Mouse (Mus musculus) left cerebral cortex, postnatal 10 days (tissue): ENCODE measurements around the gene Ube2s. TPM values are rescaled to one million over a fixed set of nuclear protein-coding genes. Genes with fewer than 3 reads are reported as not detected.
"Not testable (repeated sequence)": the region's sequence is repeated elsewhere in the genome, so short reads cannot be mapped to it uniquely, and the experiment has no call there.

ENCODE experiments used
- DNase-seq, 2 experiments: peaks; one replicate each; pipeline ENCODE4 v3.0.0; 2021 to 2022; ENCODE audit warnings: low spot score in 2 of 2, mixed read lengths in 1 of 2; ENCODE audit errors: extremely low spot score in 1 of 2
- intact Hi-C: fragments of 180-260 bp; cut with DNase I; formaldehyde crosslinking; loops from one replicate; pipeline ENCODE4 v1.15.1; 2025
- total RNA-seq, 2 experiments: library from RNA; stranded (reverse); gene quantifications; 2 replicates each; pipeline ENCODE4 v1.2.3; 2021

The Ube2s gene
- total RNA-seq, 2 experiments from 2014 or later = 145 to 159 TPM

GRCm38 (mm10) chr7:4830476-4830875 is 18.1 kb upstream of the Ube2s start:
- DNase-seq = no peak
- intact Hi-C loops = no loop called here

GRCm38 (mm10) chr7:4825365-4825764 is 13.0 kb upstream of the Ube2s start:
- intact Hi-C loops = no loop called here
- no peak for DNase-seq

GRCm38 (mm10) chr7:4822162-4822907 is 9.9 kb upstream of the Ube2s start:
- intact Hi-C loops = no loop called here
- no peak for DNase-seq

- intact Hi-C loops = no loop called here
- no peak for DNase-seq
These were observed 9.3 kb upstream of the Ube2s start for GRCm38 (mm10) chr7:4821690-4822089.

- DNase-seq, intact Hi-C loops: not testable (repeated sequence)
These were observed 8.5 kb upstream of the Ube2s start for GRCm38 (mm10) chr7:4820925-4821324.

- DNase-seq = no peak
- intact Hi-C loops = no loop called here
These were observed 4.2 kb upstream of the Ube2s start for GRCm38 (mm10) chr7:4816559-4816958.

GRCm38 (mm10) chr7:4813105-4813791 is 858 bp upstream of the Ube2s start:
- intact Hi-C loops = no loop called here
- DNase-seq = no peak

- intact Hi-C loops = no loop called here
- peak; percentile 35 to 71 for DNase-seq
These were observed 518 bp downstream of the Ube2s start for GRCm38 (mm10) chr7:4811842-4812302.

GRCm38 (mm10) chr7:4811131-4811530 is 1.3 kb downstream of the Ube2s start:
- DNase-seq, intact Hi-C loops: not testable (repeated sequence)

- intact Hi-C loops = no loop called here
- DNase-seq = no peak
These were observed 5.7 kb downstream of the Ube2s start for GRCm38 (mm10) chr7:4806716-4807115.

GRCm38 (mm10) chr7:4802247-4802646 is 10.1 kb downstream of the Ube2s start:
- intact Hi-C loops = no loop called here

GRCm38 (mm10) chr7:4795767-4796433 is 16.5 kb downstream of the Ube2s start:
- intact Hi-C loops = loop anchor here (5.0 kb wide), 1 partner anchor 239 kb away; no protein-coding TSS in a partner anchor
- DNase-seq = peak in 1 of 2 experiments; percentile 13

More at GRCm38 (mm10) chr7:4802247-4802646, 10.1 kb downstream of the Ube2s start:
- DNase-seq = no peak

- no peak for DNase-seq
- intact Hi-C loops = loop anchor here (5.0 kb wide), 2 partner anchors 87 to 237 kb away; no protein-coding TSS in a partner anchor
These were observed 17.7 kb downstream of the Ube2s start for GRCm38 (mm10) chr7:4794631-4795168.

- intact Hi-C loops = loop anchor here (2.0 to 5.0 kb wide), 2 partner anchors 53 to 86 kb away; partner anchors contain the start of gene Kmt5c
- no peak for DNase-seq
These were observed 18.7 kb downstream of the Ube2s start for GRCm38 (mm10) chr7:4793674-4794073.

GRCm38 (mm10) chr7:4793248-4793647 is 19.1 kb downstream of the Ube2s start:
- intact Hi-C loops = loop anchor here (2.0 to 5.0 kb wide), 2 partner anchors 52 to 86 kb away; partner anchors contain the start of gene Kmt5c
- DNase-seq = peak in 1 of 2 experiments; percentile 42

- peak; percentile 95 to 97 for DNase-seq
- intact Hi-C loops = loop anchor here (2.0 to 5.0 kb wide), 2 partner anchors 52 to 85 kb away; partner anchors contain the start of gene Kmt5c
These were observed 19.8 kb downstream of the Ube2s start, which contains the start of gene Rpl28 for GRCm38 (mm10) chr7:4792278-4793212. Gene Rpl28 (plus strand): TSS chr7:4792874.

GRCm38 (mm10) chr7:4789436-4789935 is 22.9 kb downstream of the Ube2s start, which contains the start of gene Tmem238:
Gene Tmem238 (minus strand): TSS chr7:4789656.
- DNase-seq = peak in 1 of 2 experiments; percentile 69
- intact Hi-C loops = no loop called here
